Mouse (Mus musculus) liver, postnatal 0 days (tissue): ENCODE measurements around the gene Cdyl2.

Experiments
- CTCF ChIP-seq: sonication (generic); IDR thresholded peaks from 2 replicates; pipeline ENCODE4 v1.5.1; 2016; ENCODE audit warnings: antibody characterized with exemption, low read depth
- EP300 ChIP-seq: IDR thresholded peaks from 2 replicates; pipeline ENCODE4 v1.6.1; 2016; ENCODE audit warnings: antibody characterized with exemption, low read depth, mild to moderate bottlenecking

GRCm38 (mm10) chr8:116652949-116653348 is 79.8 kb downstream of the Cdyl2 start:
- TF ChIP-seq CTCF = no peak
- TF ChIP-seq EP300 = no peak
